Mouse (Mus musculus): ENCODE results near the gene Pip5kl1. TPM values are rescaled to one million over a fixed set of nuclear protein-coding genes. Genes with fewer than 3 reads are reported as not detected.

Gene Pip5kl1
- polyA plus RNA-seq (2014; fragmentation: Nextera tagmentation; extraction: Ambion mirVana), result 11.6 and 12.6 TPM in 2 replicates

DNA sequence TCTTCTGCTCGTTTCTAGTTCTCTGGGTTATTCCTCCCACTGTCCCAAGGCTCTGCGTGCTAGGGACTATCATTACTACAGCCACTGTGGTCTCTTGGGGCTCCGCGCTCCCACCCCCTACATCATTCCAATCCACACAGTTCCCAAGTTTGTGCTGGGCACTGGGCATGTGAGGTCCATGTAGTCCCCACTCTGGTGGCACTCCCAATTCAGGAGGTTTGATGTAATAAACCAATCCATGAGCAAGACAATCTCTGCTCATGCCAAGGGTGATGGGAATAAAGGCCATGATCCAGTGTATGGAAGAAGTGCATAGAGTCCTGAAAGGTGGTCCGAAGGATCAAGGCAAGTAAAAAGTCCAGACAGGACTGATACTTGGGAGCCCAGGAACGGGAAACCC lies at the start of gene Pip5kl1:
Pip5kl1 (plus strand) TSS at position 301 of the 400 bp plus-strand sequence.
- H3K4me2 ChIP-seq (replicated peaks), result peak within 1 kb of the TSS; percentile 99
- H3K9me3 ChIP-seq (ENCODE audit: control insufficient read depth, low read length), result no peaks in the 10 kb centered on the region
- ATAC-seq (ENCODE audit: low FRiP score) (no peak), DNase-seq (ENCODE audit: low spot score) (no peak)
- peak within 1 kb of the TSS; percentile 55; the same call in 1 of the 2 replicates for H3K27ac ChIP-seq
- WGBS, result 73% methylated on average over 6 of the region's 6 CpGs
- H3K27me3 ChIP-seq (ENCODE audit: control insufficient read depth, insufficient read depth, low read length), result peaks cover 20% of the 10 kb centered on the region
- peak within 1 kb of the TSS; percentile 70 for H3K9ac ChIP-seq
- 0 out of 2 replicates have a peak, but pooled peaks cover 8% of the 10 kb centered on the region for H3K36me3 ChIP-seq (replicated peaks; ENCODE audit: control insufficient read depth, insufficient read depth)
- peaks cover 14% of the 10 kb centered on the region for H3K4me1 ChIP-seq (replicated peaks; ENCODE audit: control insufficient read depth, insufficient read depth, low read length)
- peak within 1 kb of the TSS; percentile 49 for H3K4me3 ChIP-seq (replicated peaks; ENCODE audit: low read length)

DNA sequence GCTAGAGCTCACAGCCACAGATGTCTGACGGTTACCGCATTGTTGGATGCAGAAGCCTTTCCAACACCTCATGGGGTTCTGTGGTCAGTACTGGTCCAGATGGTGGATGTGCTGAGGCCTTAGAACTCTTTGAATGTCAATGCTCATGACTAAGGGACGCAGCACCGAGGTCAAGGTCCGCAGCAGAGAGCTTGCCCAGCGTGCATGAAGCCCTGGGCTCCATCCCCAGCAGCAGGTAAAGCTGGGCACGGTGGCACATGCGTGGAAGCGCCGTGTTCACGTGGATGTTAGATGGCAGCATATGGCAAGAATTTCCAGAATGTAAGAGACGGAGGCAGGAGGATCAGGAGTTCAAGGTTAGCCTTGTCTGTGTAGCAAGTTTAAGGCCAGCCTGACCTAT lies 48.8 kb upstream of the Pip5kl1 start:
- 87% methylated on average over 12 of the region's 12 CpGs for WGBS
- no peak overlapping the region for H3K9ac ChIP-seq
- no peak for ATAC-seq (ENCODE audit: low FRiP score)
- H3K9me3 ChIP-seq (ENCODE audit: control insufficient read depth, low read length), result no peaks in the 10 kb centered on the region
- no peaks in the 10 kb centered on the region for H3K4me1 ChIP-seq (replicated peaks; ENCODE audit: control insufficient read depth, insufficient read depth, low read length)
- H3K4me3 ChIP-seq (replicated peaks; ENCODE audit: low read length), result no peak overlapping the region
- H3K36me3 ChIP-seq (replicated peaks; ENCODE audit: control insufficient read depth, insufficient read depth), result no peaks in the 10 kb centered on the region
- H3K4me2 ChIP-seq (replicated peaks), result no peak overlapping the region
- no peak overlapping the region for H3K27ac ChIP-seq
- no peaks in the 10 kb centered on the region for H3K27me3 ChIP-seq (ENCODE audit: control insufficient read depth, insufficient read depth, low read length)
- no peak for DNase-seq (ENCODE audit: low spot score)

DNA sequence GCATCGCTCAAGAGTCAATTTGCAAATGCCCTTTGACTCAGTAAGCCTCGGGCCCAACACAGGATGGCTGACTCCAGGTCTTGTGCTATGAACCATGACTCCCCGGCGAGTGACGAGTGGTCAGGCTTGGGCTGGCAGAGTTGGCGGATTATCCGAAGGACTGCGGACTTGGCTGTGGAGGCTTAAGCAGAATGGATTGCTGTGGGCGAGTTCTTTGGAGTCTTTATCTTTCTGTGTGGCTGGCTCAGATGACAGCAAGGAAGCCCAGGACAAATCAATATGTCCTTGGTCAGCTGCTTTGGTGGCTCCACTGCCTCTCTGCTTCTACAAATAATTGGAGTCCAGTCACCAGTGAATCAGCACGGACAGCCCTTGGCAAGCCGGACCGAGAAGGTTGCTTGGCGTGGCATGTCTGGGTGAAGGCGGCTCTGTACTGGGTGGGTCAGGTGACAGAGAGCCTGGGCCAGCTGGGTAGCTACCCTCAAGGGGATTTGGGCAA lies 47.1 kb upstream of the Pip5kl1 start:
- DNase-seq (ENCODE audit: low spot score) (no peak), ATAC-seq (ENCODE audit: low FRiP score) (no peak)
- 72% methylated on average over 14 of the region's 14 CpGs for WGBS
- no peak overlapping the region for H3K4me3 ChIP-seq (replicated peaks; ENCODE audit: low read length)
- H3K4me1 ChIP-seq (replicated peaks; ENCODE audit: control insufficient read depth, insufficient read depth, low read length), result no peaks in the 10 kb centered on the region
- no peak overlapping the region for H3K9ac ChIP-seq
- H3K9me3 ChIP-seq (ENCODE audit: control insufficient read depth, low read length), result no peaks in the 10 kb centered on the region
- H3K4me2 ChIP-seq (replicated peaks), result no peak overlapping the region
- H3K27ac ChIP-seq, result no peak overlapping the region
- H3K36me3 ChIP-seq (replicated peaks; ENCODE audit: control insufficient read depth, insufficient read depth), result no peaks in the 10 kb centered on the region
- no peaks in the 10 kb centered on the region for H3K27me3 ChIP-seq (ENCODE audit: control insufficient read depth, insufficient read depth, low read length)

DNA sequence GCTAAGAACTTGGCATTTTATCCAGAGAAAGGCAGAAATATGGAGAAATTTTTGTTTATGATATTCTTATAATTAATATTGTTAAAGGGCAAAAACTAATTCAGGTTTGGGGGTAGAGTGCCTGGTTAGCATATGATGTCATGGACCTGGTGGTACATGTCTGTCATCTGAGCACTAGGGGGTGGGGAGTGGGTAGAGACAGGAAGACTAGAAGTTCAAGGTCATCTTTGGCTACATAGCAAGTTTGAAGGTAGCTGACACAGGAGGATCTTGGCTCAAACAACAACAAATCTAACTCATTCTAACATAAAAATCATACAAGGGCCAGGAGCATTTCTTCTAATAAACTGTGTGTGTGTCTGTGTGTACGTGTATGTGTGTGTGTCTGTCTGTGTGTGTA lies 46.3 kb upstream of the Pip5kl1 start:
- DNase-seq (ENCODE audit: low spot score), result no peak
- no peaks in the 10 kb centered on the region for H3K9me3 ChIP-seq (ENCODE audit: control insufficient read depth, low read length)
- H3K36me3 ChIP-seq (replicated peaks; ENCODE audit: control insufficient read depth, insufficient read depth), result no peaks in the 10 kb centered on the region
- H3K4me2 ChIP-seq (replicated peaks), result no peak overlapping the region
- no peak overlapping the region for H3K9ac ChIP-seq
- no peak for ATAC-seq (ENCODE audit: low FRiP score)
- H3K27ac ChIP-seq, result no peak overlapping the region
- no peak overlapping the region for H3K4me3 ChIP-seq (replicated peaks; ENCODE audit: low read length)
- no peaks in the 10 kb centered on the region for H3K27me3 ChIP-seq (ENCODE audit: control insufficient read depth, insufficient read depth, low read length)
- no peaks in the 10 kb centered on the region for H3K4me1 ChIP-seq (replicated peaks; ENCODE audit: control insufficient read depth, insufficient read depth, low read length)
- 89% methylated on average over 1 of the region's 1 CpGs for WGBS

DNA sequence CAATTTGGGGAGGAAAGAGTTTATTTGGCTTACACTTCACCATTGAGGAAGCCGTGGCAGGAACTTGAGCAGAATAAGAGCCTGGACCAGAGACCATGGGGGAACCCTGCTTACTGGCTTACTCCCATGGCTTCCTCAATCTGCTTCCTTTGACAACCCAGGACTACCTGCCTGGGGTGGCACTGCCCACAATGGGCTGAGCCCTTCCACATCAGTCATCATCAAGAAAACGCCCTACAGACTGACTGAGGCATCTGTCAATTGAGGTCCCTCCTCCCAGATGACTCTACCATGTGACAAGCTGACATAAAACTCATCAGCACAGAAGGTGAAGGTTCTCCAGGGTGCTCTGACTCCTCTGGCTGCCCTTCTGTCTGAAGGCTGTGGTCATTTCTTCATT lies 44.1 kb upstream of the Pip5kl1 start:
- DNase-seq (ENCODE audit: low spot score) (no peak), ATAC-seq (ENCODE audit: low FRiP score) (no peak)
- peaks cover 8% of the 10 kb centered on the region for H3K4me1 ChIP-seq (replicated peaks; ENCODE audit: control insufficient read depth, insufficient read depth, low read length)
- H3K36me3 ChIP-seq (replicated peaks; ENCODE audit: control insufficient read depth, insufficient read depth), result no peaks in the 10 kb centered on the region
- no peak overlapping the region for H3K27ac ChIP-seq
- H3K4me3 ChIP-seq (replicated peaks; ENCODE audit: low read length), result no peak overlapping the region
- no peak overlapping the region for H3K4me2 ChIP-seq (replicated peaks)
- no peaks in the 10 kb centered on the region for H3K27me3 ChIP-seq (ENCODE audit: control insufficient read depth, insufficient read depth, low read length)
- H3K9ac ChIP-seq, result no peak overlapping the region
- 83% methylated on average over 2 of the region's 2 CpGs for WGBS
- no peaks in the 10 kb centered on the region for H3K9me3 ChIP-seq (ENCODE audit: control insufficient read depth, low read length)

DNA sequence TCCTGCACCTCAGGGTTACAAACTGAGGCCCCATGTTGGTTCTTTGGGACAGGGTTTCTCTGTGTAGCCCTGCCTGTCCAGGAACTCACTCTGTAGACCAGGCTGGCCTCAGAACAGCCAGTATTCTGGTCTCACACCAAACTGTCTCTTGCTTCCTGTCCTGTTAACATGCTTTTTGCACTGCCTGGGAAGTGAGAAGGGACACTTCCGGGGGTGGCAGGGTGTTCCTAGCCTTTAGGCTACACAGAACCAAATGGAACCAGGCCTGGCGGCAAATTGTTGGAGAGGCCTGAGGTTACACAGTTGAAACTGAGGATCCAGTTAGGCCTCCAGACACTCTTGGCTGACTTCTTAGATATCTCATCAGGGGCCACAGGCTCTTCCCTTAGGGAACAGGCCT lies 41.4 kb upstream of the Pip5kl1 start:
- Histone ChIP-seq H3K4me1 (replicated peaks; ENCODE audit: control insufficient read depth, insufficient read depth, low read length) (peaks cover 31% of the 10 kb centered on the region), H3K27me3 (ENCODE audit: control insufficient read depth, insufficient read depth, low read length) (no peaks in the 10 kb centered on the region), H3K4me2 (replicated peaks) (no peak overlapping the region), H3K9ac (peak overlapping the region; percentile 73; the same call in 1 of the 2 replicates), H3K4me3 (replicated peaks; ENCODE audit: low read length) (no peak overlapping the region), H3K9me3 (ENCODE audit: control insufficient read depth, low read length) (no peaks in the 10 kb centered on the region), H3K27ac (no peak overlapping the region), H3K36me3 (replicated peaks; ENCODE audit: control insufficient read depth, insufficient read depth) (no peaks in the 10 kb centered on the region)
- 95% methylated on average over 2 of the region's 2 CpGs for WGBS
- DNase-seq (ENCODE audit: low spot score), result no peak
- no peak for ATAC-seq (ENCODE audit: low FRiP score)

DNA sequence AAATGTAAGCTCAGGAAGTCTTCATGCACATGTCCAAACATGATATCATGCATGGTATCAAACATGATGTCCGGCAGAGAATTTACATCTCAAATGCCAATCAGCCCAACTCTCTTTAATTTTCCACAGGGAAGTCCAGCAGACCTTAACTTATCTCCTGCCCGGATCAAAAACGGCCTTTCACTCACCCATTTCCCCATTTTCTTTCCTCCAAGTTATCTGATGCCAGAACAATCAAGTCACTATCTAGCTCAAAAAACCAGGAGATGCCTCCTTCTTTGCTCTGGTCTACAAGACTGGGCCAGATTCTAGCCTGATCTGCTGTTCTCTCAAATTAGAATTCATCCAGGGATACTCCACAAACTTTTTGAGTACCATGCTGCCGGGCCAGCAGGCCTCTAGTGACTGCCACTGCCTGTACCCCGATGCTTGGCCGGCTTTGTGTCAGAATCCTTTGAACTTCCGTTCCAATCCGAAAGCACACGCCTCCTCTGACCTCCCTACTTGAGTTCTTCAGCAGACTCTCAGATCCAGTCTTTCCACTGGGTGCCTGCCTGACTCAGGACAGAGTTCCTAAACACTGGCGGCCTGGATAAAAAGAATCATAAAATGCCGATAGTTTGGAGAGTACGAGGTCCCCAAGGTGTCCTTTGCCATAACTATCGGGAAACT lies 40.4 kb upstream of the Pip5kl1 start:
- DNase-seq (ENCODE audit: low spot score) (peak; percentile 43), ATAC-seq (ENCODE audit: low FRiP score) (no peak)
- H3K4me1 ChIP-seq (replicated peaks; ENCODE audit: control insufficient read depth, insufficient read depth, low read length), result peaks cover 41% of the 10 kb centered on the region
- H3K36me3 ChIP-seq (replicated peaks; ENCODE audit: control insufficient read depth, insufficient read depth), result no peaks in the 10 kb centered on the region
- H3K27ac ChIP-seq, result peak overlapping the region; percentile 90
- H3K4me2 ChIP-seq (replicated peaks), result peak overlapping the region; percentile 88
- H3K9me3 ChIP-seq (ENCODE audit: control insufficient read depth, low read length), result no peaks in the 10 kb centered on the region
- H3K9ac ChIP-seq, result peak overlapping the region; percentile 73
- H3K27me3 ChIP-seq (ENCODE audit: control insufficient read depth, insufficient read depth, low read length), result no peaks in the 10 kb centered on the region
- H3K4me3 ChIP-seq (replicated peaks; ENCODE audit: low read length), result peak overlapping the region; percentile 94
- WGBS, result 13% methylated on average over 13 of the region's 13 CpGs

DNA sequence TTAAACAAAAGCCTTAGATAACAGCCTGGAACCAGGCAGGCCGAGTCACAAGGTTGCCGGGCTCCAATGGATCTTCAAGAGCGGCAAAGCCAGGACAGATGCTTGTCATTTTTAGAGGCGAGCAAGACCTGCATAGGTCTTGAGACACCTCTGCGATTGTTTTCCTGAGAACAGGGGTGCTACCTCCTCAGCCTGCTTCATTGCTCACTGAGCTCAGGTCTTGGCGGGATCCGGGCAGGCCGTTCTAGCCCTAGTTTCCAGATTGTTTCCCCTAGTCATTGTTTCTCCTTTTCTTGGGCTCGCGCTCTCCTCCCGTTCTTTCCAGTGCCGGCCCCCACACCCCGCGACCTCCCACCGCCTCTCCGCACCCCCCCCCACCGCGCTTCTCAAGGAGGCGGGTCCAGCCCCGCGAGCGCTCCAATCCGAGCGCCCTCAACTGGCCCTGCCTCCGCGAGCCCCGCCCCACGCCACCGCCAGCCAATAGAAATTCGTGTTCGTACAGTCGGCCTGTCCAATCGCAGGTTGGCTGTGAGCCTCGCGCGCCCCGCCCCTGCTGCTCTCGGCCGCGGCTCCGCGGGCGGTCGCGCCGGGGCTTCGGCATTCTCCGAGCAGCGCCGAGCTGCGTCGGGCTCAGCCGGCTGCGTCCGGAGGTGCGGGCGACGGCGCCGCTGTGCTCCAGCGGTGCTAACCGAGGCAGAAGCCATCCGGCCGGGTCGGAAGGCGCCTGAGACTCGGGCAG lies 39.7 kb upstream of the Pip5kl1 start, which contains the start of gene Fam102a:
Fam102a (plus strand) TSS at position 600 of the 739 bp plus-strand sequence.
- peak within 1 kb of the TSS; percentile 93 for H3K27ac ChIP-seq
- H3K9ac ChIP-seq, result peak within 1 kb of the TSS; percentile 98
- H3K4me3 ChIP-seq (replicated peaks; ENCODE audit: low read length), result peak within 1 kb of the TSS; percentile 94
- H3K36me3 ChIP-seq (replicated peaks; ENCODE audit: control insufficient read depth, insufficient read depth), result no peaks in the 10 kb centered on the region
- H3K9me3 ChIP-seq (ENCODE audit: control insufficient read depth, low read length), result no peaks in the 10 kb centered on the region
- peak within 1 kb of the TSS; percentile 88 for H3K4me2 ChIP-seq (replicated peaks)
- H3K27me3 ChIP-seq (ENCODE audit: control insufficient read depth, insufficient read depth, low read length), result no peaks in the 10 kb centered on the region
- peaks cover 48% of the 10 kb centered on the region for H3K4me1 ChIP-seq (replicated peaks; ENCODE audit: control insufficient read depth, insufficient read depth, low read length)
- under 1% methylated on average over 65 of the region's 67 CpGs for WGBS
- DNase-seq (ENCODE audit: low spot score) (peak; percentile 96), ATAC-seq (ENCODE audit: low FRiP score) (peak; percentile 96)

DNA sequence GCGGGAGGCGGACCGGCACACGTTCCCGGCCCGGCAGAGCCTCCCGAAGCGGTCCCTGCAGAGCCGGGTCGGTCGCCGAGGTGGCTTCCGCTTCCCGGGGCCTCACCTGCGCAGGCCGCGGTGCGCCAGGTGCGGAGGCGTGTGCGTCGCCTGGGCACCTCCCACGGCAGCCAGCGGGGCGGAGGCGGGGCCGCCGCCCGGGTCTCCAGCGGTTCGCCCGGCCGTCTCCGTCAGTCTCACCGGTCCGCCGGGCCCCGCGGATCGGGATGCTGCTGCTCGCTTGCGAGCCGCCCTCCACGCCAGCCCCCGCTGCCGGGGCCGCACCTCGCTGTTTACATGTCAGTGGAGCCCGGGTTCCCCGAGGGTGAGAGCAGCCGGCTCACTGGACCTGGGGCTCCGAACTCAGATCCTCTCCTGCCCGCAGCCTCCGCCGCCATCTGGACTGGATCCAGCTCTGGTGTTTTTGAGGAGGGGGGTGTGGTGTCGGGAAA lies 39.1 kb upstream of the Pip5kl1 start:
- H3K9me3 ChIP-seq (ENCODE audit: control insufficient read depth, low read length), result no peaks in the 10 kb centered on the region

More for the DNA sequence above, 39.1 kb upstream of the Pip5kl1 start:
- 0% methylated on average over 56 of the region's 56 CpGs for WGBS
- Histone ChIP-seq H3K36me3 (replicated peaks; ENCODE audit: control insufficient read depth, insufficient read depth) (no peaks in the 10 kb centered on the region), H3K4me1 (replicated peaks; ENCODE audit: control insufficient read depth, insufficient read depth, low read length) (peaks cover 54% of the 10 kb centered on the region), H3K4me2 (replicated peaks) (peak overlapping the region; percentile 88), H3K27ac (peak overlapping the region; percentile 93), H3K9ac (peak overlapping the region; percentile 98), H3K4me3 (replicated peaks; ENCODE audit: low read length) (peak overlapping the region; percentile 94), H3K27me3 (ENCODE audit: control insufficient read depth, insufficient read depth, low read length) (no peaks in the 10 kb centered on the region)
- peak; percentile 35 for DNase-seq (ENCODE audit: low spot score)
- no peak; the same call in 1 of the 2 replicates for ATAC-seq (ENCODE audit: low FRiP score)
